Mouse (Mus musculus): ENCODE results near the gene Mageb18. TPM values are rescaled to one million over a fixed set of nuclear protein-coding genes. Genes with fewer than 3 reads are reported as not detected.

Gene Mageb18
- total RNA-seq (2023; ENCODE audit: inconsistent age): not detected in 4 replicates

GRCm38 (mm10) chrX:92599472-92599871 is at the start of gene Mageb18:
Gene Mageb18 (minus strand): TSS chrX:92599572.

GRCm38 (mm10) chrX:92489649-92490048 is 109.7 kb downstream of the Mageb18 start, which contains the start of gene Gm5941:
Gene Gm5941 (plus strand): TSS chrX:92489949.

Other genes with a start within 250 kb of the Mageb18 start
- gene Gm5941, start 109.6 kb downstream of the Mageb18 start, total RNA-seq (2023; ENCODE audit: inconsistent age): not detected in 4 replicates